Mouse (Mus musculus): ENCODE measurements around the gene Ptgfrn. TPM values are rescaled to one million over a fixed set of nuclear protein-coding genes. Genes with fewer than 3 reads are reported as not detected.
A peak's percentile ranks its signal among the peaks of the same experiment; 100 is the strongest.

Gene Ptgfrn
- polyA plus RNA-seq, 1 experiment from 2014 or later = 3.4 TPM

DNA sequence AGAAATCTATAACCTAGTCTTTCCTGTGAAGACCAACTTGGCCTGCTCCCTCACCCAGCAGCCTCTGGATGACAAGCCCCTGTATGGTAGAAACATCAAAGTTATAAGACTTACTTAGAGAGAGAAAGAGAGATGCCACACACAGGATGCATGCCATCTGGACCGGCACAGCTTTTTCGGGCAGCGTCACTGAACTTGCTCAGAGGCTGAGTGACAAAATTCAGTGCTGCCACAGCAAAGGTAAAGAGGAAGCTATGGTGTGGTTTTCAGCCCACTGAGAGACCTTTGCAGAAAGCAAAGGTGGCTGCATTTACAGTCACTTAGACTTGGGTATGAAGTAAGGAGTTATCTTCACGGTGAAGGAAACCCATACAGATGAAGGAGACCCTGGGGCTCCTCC, 80.7 kb downstream of the Ptgfrn start, which contains the start of gene Cd101:
Gene Cd101 (minus strand): TSS at position 218 of the 400 bp plus-strand sequence.
- H3K4me3 ChIP-seq = no peak within 1 kb of the TSS
- 95% methylated on average over 4 of the region's 4 CpGs for WGBS
- no peak within 1 kb of the TSS for H3K27ac ChIP-seq (replicated peaks)
- no peaks in the 10 kb centered on the region for H3K9me3 ChIP-seq
- H3K4me1 ChIP-seq = no peaks in the 10 kb centered on the region
- H3K27me3 ChIP-seq = no peaks in the 10 kb centered on the region
- ATAC-seq (replicated peaks) = no peak
- no peaks in the 10 kb centered on the region for H3K36me3 ChIP-seq
- H3K9ac ChIP-seq (replicated peaks) = no peak within 1 kb of the TSS
- H3K4me2 ChIP-seq (replicated peaks) = no peak within 1 kb of the TSS

DNA sequence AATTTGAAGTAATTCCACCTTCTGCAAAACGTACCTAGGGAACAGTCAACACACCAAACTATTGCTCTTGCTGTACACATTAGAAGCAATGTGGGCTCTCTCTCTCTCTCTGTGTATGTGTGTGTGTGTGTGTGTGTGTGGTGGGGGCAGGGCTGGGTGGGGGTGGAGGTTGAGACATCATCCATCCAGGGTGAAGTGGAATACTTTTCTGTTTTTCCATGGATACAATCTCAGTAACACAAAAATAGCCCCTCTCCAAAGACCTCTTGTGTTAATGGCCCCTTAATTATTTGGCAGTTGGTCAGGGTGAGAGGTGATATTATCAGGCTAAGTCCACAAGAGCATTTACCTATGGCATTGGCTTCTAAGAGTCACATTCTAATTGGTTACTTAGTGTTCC, 83.3 kb downstream of the Ptgfrn start:
- Histone ChIP-seq H3K4me2 (replicated peaks) (no peak overlapping the region), H3K4me1 (no peaks in the 10 kb centered on the region), H3K36me3 (no peaks in the 10 kb centered on the region), H3K4me3 (no peak overlapping the region), H3K27me3 (no peaks in the 10 kb centered on the region), H3K27ac (replicated peaks) (no peak overlapping the region), H3K9ac (replicated peaks) (no peak overlapping the region), H3K9me3 (no peaks in the 10 kb centered on the region)
- 77% methylated on average over 1 of the region's 1 CpGs for WGBS
- no peak for ATAC-seq (replicated peaks)

DNA sequence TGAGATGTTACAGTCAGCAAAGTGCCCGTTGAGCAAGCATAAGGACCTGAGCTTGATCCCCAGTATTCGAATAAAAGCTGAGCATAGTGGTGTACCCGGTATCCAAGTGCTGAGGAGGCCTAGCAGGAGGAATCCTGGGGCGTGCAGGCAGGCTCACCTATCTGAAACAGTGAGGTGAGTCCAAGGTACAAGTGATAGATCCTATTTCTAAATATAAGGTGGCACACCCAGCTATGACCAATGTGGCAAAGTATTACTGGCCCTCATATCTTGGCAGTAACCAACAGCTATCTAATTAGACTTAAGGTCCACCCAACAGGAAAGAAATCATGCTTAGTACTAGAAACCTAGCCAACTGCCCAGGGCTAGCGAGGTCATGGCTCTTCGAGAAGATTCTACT, 87.1 kb downstream of the Ptgfrn start:
- Histone ChIP-seq H3K4me3 (no peak overlapping the region), H3K27me3 (no peaks in the 10 kb centered on the region), H3K9me3 (no peaks in the 10 kb centered on the region), H3K9ac (replicated peaks) (no peak overlapping the region), H3K36me3 (no peaks in the 10 kb centered on the region), H3K4me2 (replicated peaks) (no peak overlapping the region), H3K4me1 (no peaks in the 10 kb centered on the region), H3K27ac (replicated peaks) (no peak overlapping the region)
- WGBS = 89% methylated on average over 6 of the region's 6 CpGs
- no peak for ATAC-seq (replicated peaks)

DNA sequence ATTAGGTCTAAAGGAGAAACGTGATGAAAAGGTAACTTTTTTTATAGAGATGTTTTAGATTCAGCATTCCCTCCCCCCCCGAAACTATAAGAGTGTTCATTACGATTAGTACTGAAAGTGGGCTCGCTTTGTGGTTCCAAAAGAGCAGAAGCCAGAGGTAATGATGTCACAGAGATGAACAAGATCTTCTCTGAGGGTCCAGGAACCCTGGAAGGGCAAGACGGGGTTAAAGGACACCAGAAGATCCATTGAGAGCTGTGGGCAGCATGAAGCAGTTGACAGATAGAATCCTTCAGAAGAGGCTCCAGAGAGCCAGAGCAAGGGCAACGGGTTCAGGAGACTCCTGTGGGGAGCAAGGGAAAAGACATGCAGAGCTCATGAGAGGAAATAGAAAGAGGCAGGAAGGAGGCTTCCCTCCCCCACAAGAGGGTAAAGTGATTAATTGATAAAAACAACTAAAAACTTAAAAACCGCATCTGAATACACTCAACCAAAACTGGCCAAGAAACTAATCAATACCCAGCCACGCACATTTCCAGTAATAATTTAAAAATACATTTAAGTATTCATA, 88.5 kb downstream of the Ptgfrn start:
- no peak overlapping the region for H3K9ac ChIP-seq (replicated peaks)
- H3K4me1 ChIP-seq = no peaks in the 10 kb centered on the region
- H3K27me3 ChIP-seq = no peaks in the 10 kb centered on the region
- H3K4me3 ChIP-seq = no peak overlapping the region
- H3K4me2 ChIP-seq (replicated peaks) = no peak overlapping the region
- 82% methylated on average over 8 of the region's 8 CpGs for WGBS
- H3K27ac ChIP-seq (replicated peaks) = no peak overlapping the region
- no peaks in the 10 kb centered on the region for H3K9me3 ChIP-seq
- no peaks in the 10 kb centered on the region for H3K36me3 ChIP-seq
- no peak for ATAC-seq (replicated peaks)

DNA sequence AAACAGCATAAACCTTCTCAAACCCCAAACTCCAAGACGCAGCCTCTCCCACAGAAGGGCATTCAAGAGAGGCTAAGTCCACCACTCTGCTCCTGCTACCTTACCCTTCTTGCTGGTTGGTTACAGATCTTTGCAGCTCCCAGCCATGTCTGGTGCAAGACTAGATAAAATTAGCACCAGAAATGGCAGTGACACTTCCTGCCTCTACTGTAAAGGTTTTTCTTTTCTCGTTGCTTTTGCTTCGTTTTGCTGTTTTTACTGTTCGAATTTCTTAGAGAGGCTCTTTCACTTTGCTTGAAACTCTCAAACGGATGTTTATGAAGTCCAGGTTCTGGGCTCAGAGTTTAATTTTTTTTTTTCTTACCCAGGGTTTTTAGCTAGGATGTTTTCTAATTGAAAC, 89.0 kb downstream of the Ptgfrn start:
- Histone ChIP-seq H3K27me3 (no peaks in the 10 kb centered on the region), H3K4me3 (no peak overlapping the region), H3K9ac (replicated peaks) (no peak overlapping the region), H3K9me3 (no peaks in the 10 kb centered on the region), H3K36me3 (no peaks in the 10 kb centered on the region), H3K27ac (replicated peaks) (no peak overlapping the region), H3K4me2 (replicated peaks) (no peak overlapping the region), H3K4me1 (no peaks in the 10 kb centered on the region)
- ATAC-seq (replicated peaks) = no peak
- WGBS = 88% methylated on average over 5 of the region's 5 CpGs

DNA sequence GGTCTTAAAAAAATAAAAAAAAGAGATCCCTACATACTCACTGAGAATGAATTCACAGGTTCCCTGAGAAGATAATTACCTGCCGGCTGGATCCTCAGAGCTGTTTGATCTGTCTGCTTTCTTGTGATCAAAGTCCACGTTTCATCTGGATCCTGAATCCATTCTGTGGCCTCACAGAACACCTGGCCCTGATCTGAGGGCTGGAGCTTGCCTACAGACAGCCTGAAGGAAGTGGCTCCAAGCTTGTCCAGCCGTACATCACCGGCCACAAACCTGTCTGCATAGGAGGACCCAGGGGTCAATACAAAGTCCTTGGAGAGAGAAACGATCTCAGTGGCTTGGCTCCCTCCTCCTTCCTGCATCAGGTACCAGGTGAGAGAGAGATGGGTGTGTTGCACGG, 91.6 kb downstream of the Ptgfrn start:
- H3K4me3 ChIP-seq = no peak overlapping the region
- no peaks in the 10 kb centered on the region for H3K36me3 ChIP-seq
- no peaks in the 10 kb centered on the region for H3K9me3 ChIP-seq
- WGBS = 90% methylated on average over 6 of the region's 6 CpGs
- H3K9ac ChIP-seq (replicated peaks) = no peak overlapping the region
- H3K4me1 ChIP-seq = peaks cover 14% of the 10 kb centered on the region
- no peaks in the 10 kb centered on the region for H3K27me3 ChIP-seq
- no peak overlapping the region for H3K27ac ChIP-seq (replicated peaks)
- no peak overlapping the region for H3K4me2 ChIP-seq (replicated peaks)
- ATAC-seq (replicated peaks) = no peak

DNA sequence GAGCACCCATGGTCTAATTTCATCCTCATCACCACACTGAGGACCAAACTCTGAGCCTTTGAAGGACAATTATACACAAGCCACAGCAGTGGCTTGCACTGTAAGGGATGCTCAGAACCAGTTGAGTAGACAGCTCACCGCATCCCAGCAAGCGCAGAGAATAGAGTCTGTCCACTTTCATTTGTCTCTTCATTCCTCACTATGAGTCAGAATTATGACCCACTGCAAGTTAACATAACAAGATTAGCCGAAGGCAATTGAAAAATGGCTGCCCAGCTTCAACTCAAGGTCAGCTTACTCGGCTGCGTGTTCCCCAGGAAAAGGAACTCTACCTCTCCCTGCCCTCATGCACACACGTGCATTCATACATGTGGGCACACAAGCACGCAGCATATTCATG, 94.0 kb downstream of the Ptgfrn start:
- ATAC-seq (replicated peaks) = no peak
- Histone ChIP-seq H3K27ac (replicated peaks) (no peak overlapping the region), H3K27me3 (no peaks in the 10 kb centered on the region), H3K36me3 (no peaks in the 10 kb centered on the region), H3K4me3 (no peak overlapping the region), H3K9me3 (no peaks in the 10 kb centered on the region), H3K4me1 (peaks cover 20% of the 10 kb centered on the region), H3K9ac (replicated peaks) (no peak overlapping the region), H3K4me2 (replicated peaks) (no peak overlapping the region)
- WGBS = 95% methylated on average over 7 of the region's 7 CpGs

DNA sequence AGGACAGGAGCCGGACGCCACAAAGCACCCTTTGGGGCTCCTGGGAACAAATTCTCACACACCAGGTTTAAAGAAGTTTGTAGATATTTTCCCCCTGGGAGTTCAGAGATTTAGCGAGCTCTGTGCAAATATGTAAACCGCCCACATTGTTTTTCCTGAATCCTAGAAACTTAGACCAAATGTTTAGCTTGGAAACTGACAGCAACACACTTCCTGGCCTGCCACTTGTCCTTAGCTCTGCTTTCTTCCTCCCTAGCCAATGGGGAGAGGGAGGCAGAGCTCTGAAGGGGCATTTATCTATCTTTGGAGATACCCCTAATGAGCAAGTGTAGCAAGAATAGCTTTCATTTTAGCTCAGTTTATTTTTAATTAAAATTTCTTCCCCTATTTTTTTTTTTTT, 94.8 kb downstream of the Ptgfrn start:
- H3K4me2 ChIP-seq (replicated peaks) = no peak overlapping the region
- H3K9ac ChIP-seq (replicated peaks) = no peak overlapping the region
- no peak overlapping the region for H3K27ac ChIP-seq (replicated peaks)
- no peak overlapping the region for H3K4me3 ChIP-seq
- no peaks in the 10 kb centered on the region for H3K27me3 ChIP-seq
- no peak for ATAC-seq (replicated peaks)
- H3K9me3 ChIP-seq = no peaks in the 10 kb centered on the region
- peaks cover 20% of the 10 kb centered on the region for H3K4me1 ChIP-seq
- 27% methylated on average over 4 of the region's 4 CpGs for WGBS
- H3K36me3 ChIP-seq = no peaks in the 10 kb centered on the region

DNA sequence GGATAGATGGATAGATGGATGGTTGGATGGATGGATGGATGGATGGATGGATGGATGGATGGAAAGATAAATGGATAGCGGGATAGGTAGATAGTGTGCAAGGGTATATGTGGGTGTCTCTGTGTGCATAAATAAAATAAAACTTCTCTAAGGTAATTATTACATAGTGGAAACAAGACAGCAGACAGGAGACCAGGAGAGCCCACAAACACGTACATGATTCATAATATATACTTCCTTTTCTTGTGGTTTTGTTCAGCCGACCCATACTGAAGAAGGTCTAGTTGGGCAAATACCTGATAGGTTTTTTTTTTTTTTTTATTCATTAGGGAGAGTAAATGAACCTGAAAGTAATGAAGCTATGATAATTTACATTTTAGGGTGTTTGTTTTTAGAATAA, 96.5 kb downstream of the Ptgfrn start:
- ATAC-seq (replicated peaks) = no peak
- Histone ChIP-seq H3K4me3 (no peak overlapping the region), H3K27me3 (no peaks in the 10 kb centered on the region), H3K9ac (replicated peaks) (no peak overlapping the region), H3K27ac (replicated peaks) (no peak overlapping the region), H3K4me2 (replicated peaks) (no peak overlapping the region), H3K36me3 (no peaks in the 10 kb centered on the region), H3K9me3 (no peaks in the 10 kb centered on the region), H3K4me1 (peaks cover 20% of the 10 kb centered on the region)
- 73% methylated on average over 3 of the region's 3 CpGs for WGBS

DNA sequence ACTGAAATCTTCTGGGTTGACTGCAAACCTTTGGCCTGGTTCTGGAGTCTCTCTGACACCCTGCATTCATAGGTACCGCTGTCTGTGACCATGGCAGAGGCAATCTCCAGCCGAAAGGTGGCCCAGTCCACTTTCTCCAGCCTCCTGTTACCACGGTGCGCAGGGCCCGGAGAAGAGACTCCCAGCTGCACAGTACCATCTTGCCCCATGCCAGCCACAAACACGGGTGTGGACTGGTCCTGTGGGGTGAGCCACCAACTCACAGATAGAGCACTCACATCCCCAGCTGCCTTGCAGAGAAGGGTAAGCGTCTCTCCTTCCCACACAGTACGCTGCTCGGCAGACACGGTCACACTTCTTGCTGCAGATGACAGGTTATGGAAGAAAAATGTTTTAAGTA, 97.1 kb downstream of the Ptgfrn start:
- H3K4me1 ChIP-seq = peaks cover 20% of the 10 kb centered on the region
- WGBS = 95% methylated on average over 10 of the region's 10 CpGs
- ATAC-seq (replicated peaks) = no peak

DNA sequence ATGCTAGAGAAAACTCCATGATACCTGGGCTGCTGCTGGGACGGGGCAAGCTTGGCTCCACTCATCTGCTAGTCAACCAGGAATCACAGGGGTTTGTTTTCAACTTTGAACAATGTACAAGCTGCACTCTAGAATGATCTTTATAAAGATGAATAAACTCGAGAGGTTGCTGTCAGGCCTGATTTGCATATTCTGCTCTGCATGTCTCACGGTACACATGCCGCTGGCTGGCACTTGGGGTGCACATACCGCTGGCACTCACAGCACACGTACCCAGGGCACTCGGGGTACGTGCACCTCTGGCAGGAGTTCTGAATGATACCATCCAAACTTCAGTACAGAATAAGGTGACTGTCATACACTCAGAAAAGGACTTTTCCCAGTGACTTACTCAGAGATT, 97.5 kb downstream of the Ptgfrn start:
- WGBS = 60% methylated on average over 8 of the region's 8 CpGs
- no peaks in the 10 kb centered on the region for H3K9me3 ChIP-seq
- H3K27me3 ChIP-seq = no peaks in the 10 kb centered on the region
- ATAC-seq (replicated peaks) = no peak
- no peak overlapping the region for H3K27ac ChIP-seq (replicated peaks)
- H3K4me2 ChIP-seq (replicated peaks) = no peak overlapping the region
- no peak overlapping the region for H3K9ac ChIP-seq (replicated peaks)
- peaks cover 20% of the 10 kb centered on the region for H3K4me1 ChIP-seq
- no peak overlapping the region for H3K4me3 ChIP-seq
- no peaks in the 10 kb centered on the region for H3K36me3 ChIP-seq

More for the DNA sequence above, 97.1 kb downstream of the Ptgfrn start:
- Histone ChIP-seq H3K4me3 (no peak overlapping the region), H3K36me3 (no peaks in the 10 kb centered on the region), H3K9ac (replicated peaks) (no peak overlapping the region), H3K9me3 (no peaks in the 10 kb centered on the region), H3K27ac (replicated peaks) (no peak overlapping the region), H3K4me2 (replicated peaks) (no peak overlapping the region), H3K27me3 (no peaks in the 10 kb centered on the region)

DNA sequence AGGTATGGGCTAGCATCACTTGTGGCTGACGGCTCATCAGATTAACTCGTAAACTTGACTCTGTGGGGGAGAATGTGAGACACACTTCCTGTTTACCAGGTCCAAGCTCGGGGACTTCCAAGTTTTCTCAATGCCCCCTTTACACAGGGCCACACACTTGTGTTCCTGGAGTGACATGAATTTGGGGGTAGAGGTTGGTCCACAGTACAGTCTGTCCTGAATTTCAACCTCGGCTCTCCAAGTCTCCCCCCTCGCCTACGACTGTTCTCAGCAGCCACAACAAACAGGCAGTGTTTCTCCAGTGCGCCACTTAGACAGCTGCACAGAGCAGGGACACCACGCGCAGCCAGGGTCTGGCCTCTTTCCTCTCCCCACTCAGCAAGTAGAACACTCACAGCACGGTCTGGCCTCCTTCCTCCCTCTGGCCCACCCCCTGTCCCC, 97.9 kb downstream of the Ptgfrn start:
- no peak overlapping the region for H3K4me2 ChIP-seq (replicated peaks)
- no peaks in the 10 kb centered on the region for H3K9me3 ChIP-seq

DNA sequence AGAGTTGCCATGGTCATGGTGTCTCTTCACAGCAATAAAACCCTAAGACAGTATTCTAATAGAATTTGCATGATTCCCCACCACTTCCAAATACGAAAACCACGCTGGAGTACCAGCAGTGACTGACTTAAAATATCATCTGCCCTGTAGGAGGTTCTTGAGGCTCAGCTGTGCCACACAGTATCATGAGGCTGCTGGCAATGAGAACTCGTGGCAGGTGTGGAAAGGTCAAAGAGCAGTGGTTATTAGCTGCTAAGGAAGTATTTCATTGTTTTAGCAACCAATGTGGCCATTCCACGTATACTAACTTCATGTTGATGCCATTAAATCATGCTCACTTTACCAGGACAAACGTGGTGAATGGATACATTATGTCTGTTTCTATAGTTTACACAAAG, 98.9 kb downstream of the Ptgfrn start:
- 60% methylated on average over 5 of the region's 5 CpGs for WGBS
- Histone ChIP-seq H3K4me3 (no peak overlapping the region), H3K4me2 (replicated peaks) (no peak overlapping the region), H3K36me3 (no peaks in the 10 kb centered on the region), H3K9ac (replicated peaks) (no peak overlapping the region), H3K4me1 (peaks cover 20% of the 10 kb centered on the region), H3K27ac (replicated peaks) (no peak overlapping the region), H3K9me3 (no peaks in the 10 kb centered on the region), H3K27me3 (no peaks in the 10 kb centered on the region)
- ATAC-seq (replicated peaks) = no peak

More for the DNA sequence above, 97.9 kb downstream of the Ptgfrn start:
- Histone ChIP-seq H3K27me3 (no peaks in the 10 kb centered on the region), H3K36me3 (no peaks in the 10 kb centered on the region), H3K4me3 (no peak overlapping the region), H3K9ac (replicated peaks) (no peak overlapping the region), H3K27ac (replicated peaks) (no peak overlapping the region), H3K4me1 (peaks cover 20% of the 10 kb centered on the region)
- peak; percentile 42; the same call in 1 of the 2 replicates for ATAC-seq (replicated peaks)
- WGBS = 53% methylated on average over 10 of the region's 10 CpGs
